In the genomic region with DNA sequence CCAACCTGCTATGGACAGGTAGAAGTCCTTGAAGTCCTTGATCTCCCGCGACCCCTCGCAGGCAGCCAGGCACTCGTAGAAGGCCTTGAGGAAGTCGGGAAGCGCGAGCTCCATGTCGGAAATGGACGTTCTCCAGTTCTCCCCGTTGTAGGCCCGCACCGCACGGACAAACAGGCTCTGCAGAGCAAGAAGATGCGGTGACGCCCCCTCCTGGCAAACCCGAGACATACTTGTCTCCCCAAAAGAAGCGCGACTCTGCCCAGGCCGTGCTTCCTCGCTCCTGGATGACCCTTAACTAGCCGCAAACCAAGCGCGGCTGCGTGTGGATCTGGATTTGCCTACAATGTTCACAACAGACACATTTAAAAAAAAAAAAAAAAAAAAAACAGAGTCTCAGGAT, we compare ENCODE assay signal across 30 mouse cellular contexts. TPM values are rescaled to one million over a fixed set of nuclear protein-coding genes. Genes with fewer than 3 reads are reported as not detected.
"Had no signal": no experiment of that assay in that cellular context is flagged by ENCODE, and none has a peak within 500 bp of the region (broad histone marks: within the 10 kb centered on the region; RNA-seq: fewer than 3 reads in every experiment).

No protein-coding gene starts in this region.

- H3K27me3 ChIP-seq: liver, embryonic 13.5 days; neural tube, embryonic 12.5 days had no signal

- H3K9me3 ChIP-seq: liver, embryonic 13.5 days had no signal

- H3K36me3 ChIP-seq: neural tube, embryonic 12.5 days had no signal

- H3K27ac ChIP-seq: kidney, postnatal 0 days; layer of hippocampus, adult 2 months; left cerebral cortex, adult 2 months; liver, embryonic 13.5 days; neural tube, embryonic 12.5 days had no signal

- DNase-seq: layer of hippocampus, postnatal 36 days; liver, embryonic 13.5 days; lung, adult 2 months; lung, postnatal 14 days; lung, postnatal 4 days; midbrain, embryonic 14.5 days; retina, postnatal 1 day; thymus, adult 18-20 months; thymus, postnatal 36 days had no signal

- H3K9ac ChIP-seq: liver, embryonic 13.5 days; neural tube, embryonic 12.5 days had no signal

- H3K4me2 ChIP-seq: liver, embryonic 13.5 days; midbrain, embryonic 11.5 days; neural tube, embryonic 12.5 days had no signal

- H3K4me3 ChIP-seq: layer of hippocampus, adult 2 months; left cerebral cortex, adult 2 months; liver, embryonic 13.5 days; neural tube, embryonic 12.5 days had no signal

- H3K4me1 ChIP-seq: neural tube, embryonic 12.5 days had no signal

RNA-seq across cellular contexts. Expression of a gene that starts 54.8 kb away (rescaled TPM):
- total RNA-seq: layer of hippocampus, adult 2 months; layer of hippocampus, postnatal 10 days; layer of hippocampus, postnatal 36 days; left cerebral cortex, adult 2 months; left cerebral cortex, postnatal 10 days; left cerebral cortex, postnatal 36 days; liver, adult 2 months; megakaryocyte progenitor cell, adult 5-6 weeks; megakaryocyte-erythroid progenitor cell, adult 5-6 weeks; neutrophil, adult 5-6 weeks had no signal
- polyA plus RNA-seq: large intestine, adult 2 months; limb, embryonic 11.5 days; limb, embryonic 14.5 days; liver, adult 2 months; liver, embryonic 13.5 days; liver, embryonic 16.5 days; lung, adult 2 months; lung, embryonic 16.5 days; midbrain, embryonic 11.5 days; midbrain, embryonic 14.5 days; neural tube, embryonic 12.5 days; small intestine, adult 2 months; spleen, adult 2 months; stomach, embryonic 16.5 days; urinary bladder, adult 2 months had no signal
